Mouse (Mus musculus) T-helper 2 cell (primary cell): ENCODE results near the gene D630045J12Rik.

ENCODE experiments used
- in situ Hi-C: fragments of 300-600 bp; cut with MboI, MseI; formaldehyde crosslinking; loops from one replicate; pipeline ENCODE4 v1.15.1; 2025; ENCODE audit warnings: high pct_unique_total_duplicates

The D630045J12Rik gene

DNA sequence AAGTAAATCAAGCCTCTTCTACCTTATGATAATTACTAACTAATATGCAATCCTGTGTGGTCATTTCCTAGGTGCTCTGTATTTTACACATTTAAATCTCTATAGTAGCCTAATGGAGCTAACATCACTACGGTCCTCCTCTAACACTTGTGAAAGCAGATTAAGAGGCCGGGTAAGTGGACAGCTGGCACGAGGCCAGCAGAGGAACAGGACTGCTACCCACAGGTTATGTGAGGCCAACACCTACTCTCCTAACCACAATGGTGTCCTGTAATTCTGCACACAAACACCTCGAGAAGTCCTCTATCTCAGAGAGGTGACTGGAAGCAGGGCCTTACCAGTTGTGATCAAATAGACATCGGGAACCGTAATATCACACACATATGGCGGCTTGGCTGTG is 59.8 kb downstream of the D630045J12Rik start:
- in situ Hi-C loops: no loop called here

DNA sequence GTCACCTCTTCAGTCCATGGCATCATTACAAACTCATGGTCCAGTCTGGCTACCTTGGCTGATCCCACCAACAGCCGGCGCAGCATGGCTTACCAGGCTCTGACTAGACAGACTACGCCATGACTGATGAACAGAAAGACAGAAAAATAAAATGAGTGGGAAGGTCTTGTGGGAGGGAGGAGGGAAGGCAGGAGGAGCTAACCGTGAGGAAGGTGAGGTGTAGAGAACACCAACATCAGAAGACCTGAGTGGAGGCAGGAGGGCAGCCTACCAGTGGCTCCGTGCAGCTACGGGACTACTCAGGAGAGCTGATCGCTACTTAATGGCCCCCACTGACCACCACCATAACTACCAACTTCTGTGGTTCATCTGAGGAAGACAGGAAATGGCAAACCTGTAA is 60.9 kb downstream of the D630045J12Rik start:
- in situ Hi-C loops: no loop called here

DNA sequence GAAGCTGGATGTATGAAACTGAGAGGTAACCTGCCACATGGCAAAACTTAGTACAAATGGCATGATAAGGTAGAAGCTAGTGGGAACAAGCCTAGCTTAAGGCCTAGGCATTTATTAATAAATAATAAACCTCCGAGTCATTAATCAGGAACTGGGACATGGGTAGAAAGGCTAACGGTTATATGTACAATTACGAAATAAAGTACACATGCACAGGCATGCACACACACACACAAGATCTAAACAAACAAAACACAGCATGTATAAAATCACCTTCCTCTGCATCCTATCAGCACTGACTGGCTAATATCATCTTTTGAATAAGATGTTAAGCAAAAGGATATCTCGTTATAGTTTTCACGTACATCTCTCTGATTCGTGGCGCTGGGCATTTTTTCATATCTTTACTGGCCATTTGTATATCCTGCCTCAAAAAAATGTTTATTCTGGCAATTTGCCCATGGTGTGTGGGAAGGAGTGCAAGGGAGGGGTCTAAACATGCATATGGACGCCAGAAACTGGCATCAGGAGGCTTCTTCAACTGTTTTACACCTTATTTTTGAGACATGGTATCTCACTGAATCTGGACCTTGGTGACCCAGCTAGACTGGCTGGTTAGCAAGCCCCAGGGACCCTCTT is 67.4 kb downstream of the D630045J12Rik start:
- in situ Hi-C loops: no loop called here

DNA sequence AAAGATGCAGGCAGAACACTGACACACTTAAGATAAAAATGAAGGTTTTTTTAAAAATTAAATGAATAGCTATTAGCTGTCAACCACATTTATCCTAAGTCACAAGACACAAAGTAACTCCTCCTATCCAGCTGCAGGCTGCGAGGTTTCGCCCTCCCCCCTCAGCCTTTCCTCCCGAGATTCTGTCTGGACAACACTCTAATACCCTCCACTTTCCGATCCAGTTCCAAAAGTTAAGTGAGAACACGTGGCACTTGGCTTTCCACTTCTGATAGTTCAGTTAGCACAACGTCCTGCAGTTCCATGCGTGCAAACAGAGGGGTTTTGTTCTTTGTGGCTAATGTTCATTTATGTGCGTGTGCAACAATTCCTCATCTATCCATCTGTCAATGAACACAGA is 69.0 kb downstream of the D630045J12Rik start:
- in situ Hi-C loops: loop anchor here (5.0 kb wide), 1 partner anchor 87 kb away; no protein-coding TSS in a partner anchor

DNA sequence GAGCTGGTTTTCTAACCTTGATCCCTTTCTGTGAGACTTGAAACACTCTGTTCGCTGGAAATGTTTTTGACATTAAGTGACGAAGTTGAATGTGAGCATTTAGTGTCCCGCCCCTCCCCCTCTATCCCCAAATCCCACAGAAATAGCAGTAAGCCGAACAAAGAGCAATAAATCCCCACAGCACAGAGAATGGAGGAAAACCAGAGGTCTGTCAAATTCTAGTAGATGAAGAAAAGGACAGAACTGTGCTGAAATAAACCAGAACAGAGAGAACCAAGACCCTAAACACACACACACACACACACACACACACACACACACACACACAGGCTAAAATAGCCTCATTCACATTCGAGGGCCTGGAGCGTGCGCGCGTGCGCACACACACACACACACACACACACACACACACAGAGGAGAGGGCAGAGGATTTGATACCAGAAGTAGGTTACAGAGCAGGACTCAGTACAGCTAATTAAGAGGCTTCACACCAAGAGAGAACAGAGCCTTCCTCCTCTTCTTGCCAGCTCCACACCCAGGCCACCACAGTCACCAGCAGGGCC is 72.0 kb downstream of the D630045J12Rik start:
- in situ Hi-C loops: loop anchor here (5.0 kb wide), 1 partner anchor 85 kb away; no protein-coding TSS in a partner anchor

DNA sequence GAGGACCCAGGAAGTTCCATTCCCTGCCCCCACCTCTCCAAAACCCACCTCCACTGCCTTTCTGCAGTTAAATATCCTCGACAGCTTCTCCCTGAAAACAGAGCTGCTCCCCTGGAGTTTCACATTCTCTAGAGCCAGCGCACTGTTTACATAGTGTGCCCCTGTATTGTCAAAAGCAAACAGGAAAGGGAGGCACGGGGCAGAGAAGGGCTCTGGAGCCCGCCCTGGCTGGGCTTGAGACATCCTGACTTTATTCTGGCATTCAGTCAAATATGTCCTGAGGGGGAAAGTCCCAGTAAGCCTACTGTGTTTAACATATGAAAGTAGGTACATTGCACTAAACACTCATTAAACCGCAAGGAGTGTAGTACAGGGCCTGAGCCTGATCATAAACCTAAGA is 73.1 kb downstream of the D630045J12Rik start:
- in situ Hi-C loops: loop anchor here (5.0 kb wide), 1 partner anchor 83 kb away; no protein-coding TSS in a partner anchor

DNA sequence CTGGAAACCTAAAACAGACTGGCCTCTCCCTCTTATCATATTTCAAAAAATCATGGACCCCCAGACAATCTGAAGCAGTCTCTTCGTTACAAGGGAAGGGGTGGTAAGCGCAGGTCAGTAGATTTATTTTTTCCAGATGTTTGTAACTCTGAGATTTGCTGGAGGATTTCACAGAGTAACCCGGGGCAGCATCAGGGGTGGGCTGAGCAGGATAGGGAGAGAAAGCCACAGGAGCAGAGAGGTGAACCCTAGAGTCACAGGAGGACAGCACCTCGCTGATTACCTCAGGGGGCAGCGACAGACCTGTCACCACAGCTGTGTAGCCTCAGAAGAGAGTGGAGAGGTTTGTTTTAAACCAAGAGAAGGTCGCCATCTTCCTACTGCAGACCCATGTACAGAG is 88.4 kb downstream of the D630045J12Rik start:
- in situ Hi-C loops: no loop called here

DNA sequence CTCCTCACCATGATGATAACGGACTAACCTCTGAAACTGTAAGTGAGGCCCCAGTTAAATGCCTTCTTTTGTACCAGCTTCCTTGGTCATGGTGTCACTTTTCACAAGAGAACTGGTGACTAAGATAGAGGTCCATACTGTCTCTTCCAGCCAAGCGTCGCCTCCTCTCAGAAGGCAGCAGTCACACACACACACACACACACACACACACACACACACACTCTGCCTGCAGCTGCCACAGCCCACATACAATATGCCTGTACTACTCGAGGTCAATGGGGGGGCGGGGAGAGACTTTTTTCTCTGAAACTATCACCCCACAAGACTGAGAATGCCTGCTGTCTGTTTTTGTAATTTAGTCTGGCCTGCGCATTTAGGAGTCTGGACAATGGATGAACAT is 89.1 kb downstream of the D630045J12Rik start:
- in situ Hi-C loops: no loop called here

DNA sequence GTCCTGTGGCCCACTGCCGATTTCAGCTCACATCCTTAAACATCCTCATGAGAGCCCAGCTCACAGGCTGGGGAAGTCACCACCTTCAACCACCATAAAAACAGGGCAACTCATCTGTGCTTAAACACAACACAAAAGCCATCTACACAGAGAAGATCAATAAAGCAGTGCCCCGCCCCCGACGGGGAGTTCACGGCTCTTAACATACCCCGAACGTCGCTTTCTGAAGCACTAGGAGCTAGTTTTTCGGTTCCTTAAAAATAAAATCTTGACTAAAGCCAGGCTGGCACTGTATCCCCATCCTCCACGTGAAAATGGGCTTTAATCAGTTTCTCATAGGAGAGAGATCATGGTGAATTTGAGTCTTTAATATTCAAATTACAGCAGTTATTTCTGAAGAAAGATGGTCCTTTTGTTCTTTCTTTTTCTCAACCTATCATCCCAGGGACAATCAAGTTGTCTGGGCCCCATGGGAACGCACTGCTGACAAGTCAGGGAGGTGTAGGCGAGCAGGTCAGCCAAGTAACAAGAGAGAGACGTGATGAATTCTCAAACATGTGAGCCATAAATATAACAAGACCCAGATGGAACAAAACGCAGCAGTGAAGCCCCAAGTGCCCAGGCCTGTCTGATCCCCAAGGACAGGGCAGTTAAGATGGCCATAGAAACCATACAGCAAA is 90.8 kb downstream of the D630045J12Rik start:
- in situ Hi-C loops: no loop called here

DNA sequence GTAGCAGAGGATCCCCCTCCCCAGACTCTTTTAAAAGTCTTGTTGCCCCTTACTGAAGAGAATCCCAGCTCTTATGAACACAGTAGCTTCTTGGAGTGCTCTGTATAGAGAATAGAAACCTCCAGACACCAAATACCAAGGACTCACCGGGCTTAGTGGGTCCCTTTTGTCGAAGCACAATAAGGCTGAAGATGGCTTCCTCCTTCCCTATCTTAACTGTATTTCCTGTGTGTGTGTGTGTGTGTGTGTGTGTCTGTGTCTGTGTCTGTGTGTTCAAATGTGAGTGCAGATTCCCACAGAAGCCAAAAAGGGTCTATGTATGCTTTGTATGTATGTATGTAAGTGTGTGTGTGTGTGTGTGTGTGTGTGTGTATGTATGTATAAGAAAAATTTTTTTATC is 93.3 kb downstream of the D630045J12Rik start:
- in situ Hi-C loops: no loop called here

DNA sequence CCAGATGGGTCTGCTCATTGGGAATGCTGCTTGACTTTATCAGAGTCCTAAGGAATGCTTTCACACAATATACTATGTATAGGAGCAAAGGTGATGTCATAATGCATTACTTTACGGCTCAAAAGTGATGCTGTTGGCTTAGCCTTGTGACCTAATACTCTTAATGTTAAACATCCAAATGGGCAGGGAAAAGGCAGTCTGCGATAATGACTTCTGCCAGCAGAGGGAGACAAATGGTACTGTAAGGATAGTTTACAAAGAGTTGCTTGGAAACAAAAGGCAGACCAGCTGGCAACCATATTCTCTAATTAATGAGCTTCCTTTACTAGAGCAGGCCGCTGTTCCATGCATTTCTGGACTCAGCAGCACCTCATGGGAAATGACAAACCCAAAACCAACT is 93.7 kb downstream of the D630045J12Rik start:
- in situ Hi-C loops: no loop called here

DNA sequence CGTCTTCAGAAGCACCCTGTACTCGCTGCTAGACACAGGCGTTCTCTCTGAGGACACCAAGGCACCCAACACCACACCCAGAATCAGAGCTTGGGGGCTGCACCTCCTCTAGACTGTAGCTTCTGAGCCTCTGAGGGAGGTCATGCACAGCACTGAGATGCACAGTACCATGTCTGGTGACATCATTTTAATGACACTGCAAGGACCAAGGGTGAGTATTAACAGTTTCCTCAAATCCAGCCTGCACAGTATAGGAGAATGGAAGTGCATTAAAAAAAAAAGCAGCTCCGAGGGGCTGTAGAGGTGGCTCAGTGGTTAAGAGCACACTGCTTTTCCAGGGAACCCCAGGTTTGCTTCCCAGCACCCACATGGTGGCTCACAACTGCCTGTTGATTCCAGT is 94.2 kb downstream of the D630045J12Rik start:
- in situ Hi-C loops: no loop called here

DNA sequence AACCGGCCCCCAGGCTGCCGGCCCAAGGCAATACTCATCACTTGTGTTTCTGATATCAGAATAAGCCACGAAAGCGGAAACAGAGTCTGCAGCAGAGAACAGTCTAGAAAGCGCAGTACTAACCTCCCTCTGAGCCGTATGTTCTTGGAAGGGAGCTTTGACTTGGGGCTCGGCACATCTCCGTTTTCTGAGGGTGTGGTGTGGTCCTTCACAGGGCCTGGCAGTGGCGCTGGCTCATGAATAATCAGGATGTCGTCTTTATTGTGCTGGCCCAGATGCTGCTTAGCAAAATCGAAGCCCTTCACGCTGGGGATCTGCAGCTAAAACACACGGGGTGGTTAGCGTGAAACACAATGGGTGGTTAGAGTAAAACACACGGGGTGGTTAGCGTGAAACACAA is 95.9 kb downstream of the D630045J12Rik start:
- in situ Hi-C loops: no loop called here

DNA sequence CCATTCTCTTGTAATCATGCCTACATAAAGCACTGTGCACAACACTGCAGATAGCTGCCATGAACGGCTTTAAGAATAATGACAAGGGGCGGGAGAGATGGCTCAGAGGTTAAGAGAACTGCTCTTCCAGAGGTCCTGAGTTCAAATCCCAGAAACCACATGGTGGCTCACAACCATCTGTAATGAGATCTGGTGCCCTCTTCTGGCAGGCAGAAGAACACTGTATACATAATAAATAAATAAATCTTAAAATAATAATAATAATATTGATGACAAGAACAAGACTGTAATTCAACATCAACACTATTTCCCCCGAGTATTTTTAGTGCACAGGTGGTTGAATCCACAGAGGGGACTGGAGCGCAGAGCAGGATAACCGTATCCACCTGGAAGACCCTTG is 97.6 kb downstream of the D630045J12Rik start:
- in situ Hi-C loops: no loop called here

DNA sequence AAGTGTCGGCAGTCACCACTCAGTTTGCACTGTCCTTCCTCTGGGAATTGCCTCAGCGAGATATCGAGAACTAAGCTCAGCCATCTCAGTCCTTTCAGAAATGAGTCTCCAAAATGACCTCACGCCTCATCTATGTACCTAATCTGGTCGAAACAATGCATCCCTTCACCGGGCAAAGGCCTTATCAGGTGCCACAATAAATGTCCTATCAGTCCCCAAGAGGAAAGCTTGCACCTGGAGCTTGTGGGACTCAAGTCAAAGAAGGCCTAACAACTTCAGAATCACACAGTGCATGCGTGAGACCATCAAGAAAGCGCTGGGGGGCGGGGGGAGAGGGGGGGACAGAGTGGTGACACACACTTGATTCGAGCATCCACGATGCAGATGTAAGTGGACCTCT is 101.5 kb downstream of the D630045J12Rik start:
- in situ Hi-C loops: no loop called here

DNA sequence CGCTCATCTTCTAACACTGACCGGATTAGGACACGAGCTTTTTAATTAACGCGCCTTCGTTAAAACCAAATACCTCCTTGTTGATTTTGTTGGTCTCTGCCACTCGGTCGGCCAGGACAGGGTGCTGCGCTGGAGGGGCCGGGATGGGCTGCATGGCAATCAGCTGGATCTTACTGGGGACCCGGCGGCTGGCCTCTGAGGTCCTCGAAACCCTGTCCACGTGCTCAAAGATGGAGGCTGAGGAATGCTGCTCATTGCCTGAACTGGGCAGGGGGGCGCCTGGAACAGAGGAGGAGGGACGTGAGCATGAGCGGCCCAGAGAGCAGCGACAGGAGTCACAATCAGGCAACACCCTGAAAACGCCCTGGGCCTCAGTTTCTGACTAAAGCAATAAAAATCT is 104.3 kb downstream of the D630045J12Rik start:
- in situ Hi-C loops: no loop called here

DNA sequence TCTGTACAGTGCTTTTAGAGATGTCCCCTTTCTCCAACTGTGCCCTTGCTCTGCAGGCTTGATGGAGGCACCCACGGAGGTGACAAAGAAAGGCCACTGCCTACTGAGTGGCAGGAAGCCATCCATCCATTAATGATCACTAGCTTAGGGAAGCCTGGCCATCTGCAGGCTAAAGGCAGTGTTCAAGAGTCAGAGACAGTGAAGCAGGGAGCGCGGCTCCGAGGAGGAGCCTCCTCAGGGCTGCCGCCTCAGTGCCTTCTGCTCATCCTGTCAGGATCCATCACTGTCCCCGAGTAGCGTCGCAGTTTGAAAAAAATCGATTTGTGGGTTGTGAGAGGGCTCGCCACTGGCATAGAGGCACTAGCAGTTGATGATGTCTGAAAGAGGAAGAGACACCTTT is 105.2 kb downstream of the D630045J12Rik start:
- in situ Hi-C loops: no loop called here

DNA sequence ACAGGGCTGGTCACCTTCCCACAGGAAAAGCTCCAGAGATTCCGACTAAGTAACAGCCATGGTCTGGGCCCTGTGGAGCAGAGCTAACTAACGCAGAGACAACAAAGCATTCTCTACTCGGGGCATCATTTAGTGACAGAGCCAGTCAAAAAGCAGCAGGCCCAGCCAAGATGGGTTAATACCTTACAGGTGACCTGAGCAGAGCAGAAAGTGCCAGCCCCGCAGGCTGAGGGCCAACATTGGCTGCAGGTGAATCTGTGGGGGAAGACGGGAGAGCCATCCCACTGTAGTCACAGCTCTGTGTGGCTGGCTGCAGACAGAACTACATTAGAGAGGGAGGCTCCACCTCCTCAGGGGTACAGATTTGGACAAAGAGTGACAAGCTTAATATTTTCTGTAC is 106.5 kb downstream of the D630045J12Rik start:
- in situ Hi-C loops: no loop called here

DNA sequence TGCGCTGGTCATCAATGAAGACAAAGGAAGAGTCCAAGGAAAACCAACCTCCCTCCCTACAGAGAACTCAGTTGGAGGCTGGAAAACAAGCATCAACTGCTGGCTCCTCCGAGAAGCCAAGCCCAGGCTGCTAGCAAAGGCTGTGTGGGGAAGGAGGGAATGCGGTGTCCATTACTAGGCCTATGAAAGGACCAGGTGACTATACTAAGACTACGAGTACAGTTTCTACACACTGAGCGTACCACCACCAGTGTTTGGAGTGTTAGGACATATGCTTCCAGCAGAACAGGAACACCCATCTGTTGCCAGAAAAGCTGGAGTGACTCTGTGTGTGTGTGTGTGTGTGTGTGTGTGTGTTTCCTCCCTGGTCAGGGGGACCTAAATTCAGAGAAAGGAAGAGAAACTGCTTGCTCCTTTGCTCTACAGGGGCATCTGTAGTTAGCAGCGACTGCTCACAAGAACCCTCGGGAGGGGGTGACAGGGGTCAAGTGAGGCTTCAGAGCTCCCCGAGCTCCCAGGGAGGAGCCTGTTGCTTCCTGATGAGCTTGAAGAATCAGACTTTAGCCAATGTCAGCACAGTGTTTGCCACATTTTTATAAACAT is 108.2 kb downstream of the D630045J12Rik start:
- in situ Hi-C loops: no loop called here

DNA sequence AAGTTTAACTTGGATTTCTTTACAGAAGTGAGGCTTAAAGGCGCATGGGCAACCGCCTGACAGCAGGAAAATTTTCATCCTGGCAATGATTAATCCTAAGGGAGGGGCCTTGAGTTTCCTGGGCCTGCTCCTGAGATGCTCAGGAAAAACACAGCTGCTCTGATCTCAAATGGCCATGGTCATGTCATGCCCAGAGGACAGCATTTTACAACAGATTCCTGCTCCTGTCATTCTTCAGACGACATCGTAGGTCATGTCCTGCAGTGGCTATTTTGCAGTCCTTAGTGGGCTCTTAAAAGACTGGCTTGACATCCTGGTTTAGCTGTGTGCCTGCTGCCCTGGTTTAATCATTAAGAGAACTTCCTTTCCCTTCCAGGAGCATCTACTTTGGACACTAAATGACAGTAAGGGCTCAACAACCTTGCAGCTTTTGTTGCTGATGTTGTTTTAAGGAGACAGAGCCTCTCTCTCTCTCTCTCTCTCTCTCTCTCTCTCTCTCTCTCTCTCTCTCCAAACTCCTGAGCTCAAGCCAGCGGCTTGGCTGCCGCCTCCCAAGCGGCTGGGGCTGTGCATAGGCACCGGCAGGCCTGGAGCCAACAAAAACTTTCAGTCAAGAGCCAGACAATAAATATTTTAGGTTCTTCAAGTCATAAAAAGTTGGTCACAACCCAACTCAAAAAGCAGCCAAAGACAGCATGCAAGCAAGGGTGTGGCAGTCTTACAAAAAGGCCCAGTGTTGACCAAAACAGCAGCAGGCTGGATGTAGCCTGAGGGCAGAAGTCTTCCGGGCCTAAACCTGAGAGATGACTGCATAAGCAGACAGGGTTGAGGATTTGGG is 109.4 kb downstream of the D630045J12Rik start:
- in situ Hi-C loops: no loop called here

DNA sequence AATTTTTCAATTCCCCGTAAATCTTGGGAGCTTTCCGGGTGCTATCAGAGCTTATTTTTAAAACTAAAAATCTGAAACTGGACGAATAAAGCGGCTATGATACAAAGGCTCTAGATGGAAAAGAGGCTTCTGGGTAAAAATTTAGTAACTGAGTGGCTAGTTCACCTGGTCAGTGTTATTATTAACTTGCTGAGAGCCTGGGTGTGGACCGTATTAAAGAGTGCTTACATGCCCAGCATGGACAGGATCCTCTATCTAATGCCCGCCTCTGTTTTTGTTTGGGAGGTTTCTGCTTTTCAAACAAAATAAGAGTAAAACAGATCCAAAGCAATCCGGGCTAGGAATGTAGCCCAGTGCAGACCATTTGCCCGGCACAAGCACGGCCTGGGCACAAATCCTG is 113.4 kb downstream of the D630045J12Rik start:
- in situ Hi-C loops: no loop called here

DNA sequence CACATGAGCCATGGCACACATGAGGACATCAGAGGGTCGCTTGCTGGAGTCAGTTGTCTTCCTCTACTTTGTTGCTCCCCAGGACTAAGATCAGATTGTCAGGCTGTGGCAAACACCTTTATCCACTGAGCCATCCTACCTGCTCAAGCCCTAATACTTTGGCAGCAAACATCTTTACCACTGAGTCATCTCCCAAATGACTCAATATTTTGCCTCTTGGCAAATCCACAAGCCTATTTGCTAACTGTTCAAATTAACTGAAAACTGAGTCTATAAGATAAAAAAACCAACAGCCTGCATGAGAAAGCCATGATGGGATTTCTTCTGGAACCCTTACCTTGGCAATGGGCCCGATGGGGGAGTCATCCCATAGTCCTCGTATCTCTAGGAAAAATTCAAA is 114.7 kb downstream of the D630045J12Rik start:
- in situ Hi-C loops: no loop called here
